Mouse (Mus musculus) limb, embryonic 10.5 days (tissue): ENCODE measurements around the gene Krtap19-4. TPM values are rescaled to one million over a fixed set of nuclear protein-coding genes. Genes with fewer than 3 reads are reported as not detected.

Experiments used
- polyA plus RNA-seq: library from polyadenylated mRNA; unstranded; fragments of >200 nt; fragmentation: Nextera tagmentation; extraction: Ambion mirVana; gene quantifications from 2 replicates; pipeline ENCODE4 v1.2.1, GENCODE M21; 2016

The Krtap19-4 gene
- polyA plus RNA-seq, 1 experiment from 2014 or later: not detected

Other genes with a start within 250 kb of the Krtap19-4 start
- gene Krtap26-1, start 237.3 kb downstream of the Krtap19-4 start, polyA plus RNA-seq: not detected in 2 replicates
- gene Krtap27-1, start 213.4 kb downstream of the Krtap19-4 start, polyA plus RNA-seq: not detected in 2 replicates
- not detected in 2 replicates for gene 2310061N02Rik, start 177.1 kb downstream of the Krtap19-4 start, polyA plus RNA-seq
- gene Krtap13-1, start 156.2 kb downstream of the Krtap19-4 start, polyA plus RNA-seq: not detected in 2 replicates
- not detected in 2 replicates for gene Krtap13, start 133.5 kb downstream of the Krtap19-4 start, polyA plus RNA-seq
- not detected in 2 replicates for gene 2310034C09Rik, start 126.2 kb downstream of the Krtap19-4 start, polyA plus RNA-seq
- gene 2310057N15Rik, start 110.9 kb downstream of the Krtap19-4 start, polyA plus RNA-seq: not detected in 2 replicates
- not detected in 2 replicates for gene Gm5965, start 107.2 kb downstream of the Krtap19-4 start, polyA plus RNA-seq
- not detected in 2 replicates for gene Gm20741, start 72.9 kb downstream of the Krtap19-4 start, polyA plus RNA-seq
- gene Krtap15, start 64.9 kb downstream of the Krtap19-4 start, polyA plus RNA-seq: not detected in 2 replicates
- not detected in 2 replicates for gene Krtap14, start 58.9 kb downstream of the Krtap19-4 start, polyA plus RNA-seq
- not detected in 2 replicates for gene Krtap19-1, start 15.7 kb downstream of the Krtap19-4 start, polyA plus RNA-seq
- not detected in 2 replicates for gene Krtap19-2, start 10.8 kb downstream of the Krtap19-4 start, polyA plus RNA-seq
- gene Krtap19-3, start 7.1 kb downstream of the Krtap19-4 start, polyA plus RNA-seq: not detected in 2 replicates
- not detected in 2 replicates for gene Krtap19-5, start 11.4 kb upstream of the Krtap19-4 start, polyA plus RNA-seq
- gene Krtap19-9b, start 47.2 kb upstream of the Krtap19-4 start, polyA plus RNA-seq: not detected in 2 replicates
- not detected in 2 replicates for gene Krtap16-3, start 77.8 kb upstream of the Krtap19-4 start, polyA plus RNA-seq
- gene Krtap22-2, start 125.7 kb upstream of the Krtap19-4 start, polyA plus RNA-seq: not detected in 2 replicates
- gene Gm10229, start 130.2 kb upstream of the Krtap19-4 start, polyA plus RNA-seq: not detected in 2 replicates
- gene Krtap6-1, start 146.6 kb upstream of the Krtap19-4 start, polyA plus RNA-seq: not detected in 2 replicates
- gene Gm10228, start 156.4 kb upstream of the Krtap19-4 start, polyA plus RNA-seq: not detected in 2 replicates
- gene Krtap6-5, start 162.8 kb upstream of the Krtap19-4 start, polyA plus RNA-seq: not detected in 2 replicates
- not detected in 2 replicates for gene 1110025L11Rik, start 178.9 kb upstream of the Krtap19-4 start, polyA plus RNA-seq
- not detected in 2 replicates for gene Krtap6-3, start 198.9 kb upstream of the Krtap19-4 start, polyA plus RNA-seq